Mouse (Mus musculus) ES-E14 (cell line): ENCODE data around the gene Atp1b2.

ENCODE experiments used
- HCFC1 ChIP-seq: IDR thresholded peaks from 2 replicates; pipeline ENCODE4 v1.6.1; 2012; ENCODE audit warnings: low read length, inconsistent platforms, borderline replicate concordance; ENCODE audit not compliant: insufficient read depth
- ZNF384 ChIP-seq: IDR thresholded peaks from 2 replicates; pipeline ENCODE4 v1.6.1; 2012; ENCODE audit warnings: low read depth, low read length, inconsistent platforms

DNA sequence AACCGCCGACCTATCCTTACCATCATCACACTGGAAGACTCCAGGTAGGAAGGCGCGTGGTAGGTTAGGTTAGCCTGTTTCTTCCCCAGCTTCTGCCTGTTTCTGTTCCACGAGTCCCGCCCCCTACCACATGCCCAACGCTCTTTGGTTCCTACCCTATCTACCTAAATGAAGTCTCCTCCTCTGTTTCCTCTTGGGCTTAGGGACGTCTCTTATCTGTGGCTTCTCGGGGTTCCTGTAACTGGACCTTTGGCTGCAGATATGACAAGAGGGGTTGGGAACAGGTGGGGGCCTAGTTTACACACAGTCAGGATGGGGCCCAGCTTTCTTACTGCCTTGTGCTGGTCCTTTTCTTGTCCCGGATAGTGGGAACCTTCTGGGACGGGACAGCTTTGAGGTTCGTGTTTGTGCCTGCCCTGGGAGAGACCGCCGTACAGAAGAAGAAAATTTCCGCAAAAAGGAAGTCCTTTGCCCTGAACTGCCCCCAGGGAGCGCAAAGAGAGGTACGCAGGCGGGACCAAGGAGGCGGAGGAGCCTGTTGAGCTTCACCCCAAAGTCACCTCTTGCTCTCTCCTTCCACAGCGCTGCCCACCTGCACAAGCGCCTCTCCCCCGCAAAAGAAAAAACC lies 16.4 kb downstream of the Atp1b2 start:
- TF ChIP-seq ZNF384 (no peak), HCFC1 (no peak)
